Mouse (Mus musculus) heart, postnatal 0 days (tissue): Measurements from ENCODE around the gene Pde6c.

Source experiments
- CTCF ChIP-seq: IDR thresholded peaks from 2 replicates; pipeline ENCODE4 v1.5.1; 2016; ENCODE audit warnings: antibody characterized with exemption, control low read depth, low read depth
- EP300 ChIP-seq: IDR thresholded peaks from 2 replicates; pipeline ENCODE4 v1.6.1; 2016; ENCODE audit warnings: antibody characterized with exemption, low read depth

DNA sequence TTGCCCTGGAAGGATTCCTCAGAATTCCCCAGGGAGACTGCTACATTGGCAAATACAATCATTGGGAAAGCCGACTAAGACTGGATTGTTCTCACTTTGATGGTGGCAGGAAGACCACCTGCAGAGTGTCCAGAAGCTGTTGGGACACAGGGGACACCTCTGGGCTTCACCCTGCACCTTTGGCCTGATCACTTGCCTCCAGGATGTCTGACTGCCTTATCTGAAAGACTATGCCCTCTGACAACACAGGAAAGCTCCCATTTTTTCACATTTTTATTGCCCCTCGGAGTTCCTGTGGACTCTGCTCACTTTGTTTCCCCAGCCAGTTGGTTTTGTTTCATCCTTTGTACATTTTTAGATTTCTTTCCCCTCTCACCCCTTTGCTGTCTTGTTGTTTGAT is 32.1 kb downstream of the Pde6c start:
- TF ChIP-seq CTCF: no peak
- no peak for TF ChIP-seq EP300
